Mouse (Mus musculus) kidney, adult 2 months (tissue): ENCODE measurements around the gene Gemin7. TPM values are rescaled to one million over a fixed set of nuclear protein-coding genes. Genes with fewer than 3 reads are reported as not detected.

ENCODE experiments used
- DNase-seq: peaks from one replicate; pipeline ENCODE4 v3.0.0; 2021
- H3K27ac ChIP-seq: fragments of 200-500 bp; 2 replicates; pipeline ENCODE4 v1.5.1; 2012; ENCODE audit warnings: low read depth, low read length, control low read depth, inconsistent platforms; ENCODE audit not compliant: insufficient read depth
- H3K27me3 ChIP-seq: fragments of 200-500 bp; replicated peaks from 2 replicates; pipeline ENCODE4 v1.6.1; 2012; ENCODE audit warnings: mild to moderate bottlenecking, moderate library complexity, low read length, inconsistent platforms; ENCODE audit not compliant: control insufficient read depth, insufficient read depth
- H3K36me3 ChIP-seq: fragments of 200-500 bp; 2 replicates; pipeline ENCODE4 v1.6.1; 2012; ENCODE audit warnings: mild to moderate bottlenecking, moderate library complexity, low read length, inconsistent platforms; ENCODE audit not compliant: control insufficient read depth, insufficient read depth
- H3K4me1 ChIP-seq: fragments of 200-500 bp; 2 replicates; pipeline ENCODE4 v1.6.1; 2011; ENCODE audit warnings: low read length; ENCODE audit not compliant: control insufficient read depth, insufficient read depth
- H3K4me3 ChIP-seq: fragments of 200-500 bp; 2 replicates; pipeline ENCODE4 v1.5.1; 2011; ENCODE audit warnings: mild to moderate bottlenecking, low read depth, low read length, control low read depth; ENCODE audit not compliant: insufficient read depth
- CTCF ChIP-seq: fragments of 200-500 bp; conservative IDR thresholded peaks from 2 replicates; pipeline ENCODE4 v1.5.1; 2011; ENCODE audit warnings: low read depth, mild to moderate bottlenecking, control low read depth, low read length, moderate library complexity, mixed read lengths; ENCODE audit not compliant: insufficient read depth, insufficient read length
- POLR2A ChIP-seq: fragments of 200-500 bp; IDR thresholded peaks from one replicate; pipeline ENCODE4 v1.6.1; 2011; ENCODE audit warnings: low read depth, low read length, control low read depth
- WGBS: fragments of 180-500 bp; shearing (Covaris S2); methylation state at CpG from one replicate; pipeline ENCODE4 v1.1.7; 2018; 5-methylcytosine and 5-hydroxymethylcytosine counted together
- polyA plus RNA-seq: library from polyadenylated mRNA; depleted of rRNA; stranded (reverse); fragments of >200 nt; gene quantifications from 2 replicates; pipeline ENCODE4 v1.2.3, GENCODE M21; 2012; rRNA removed

Gemin7 gene
- 143 and 149 TPM in 2 replicates for polyA plus RNA-seq

DNA sequence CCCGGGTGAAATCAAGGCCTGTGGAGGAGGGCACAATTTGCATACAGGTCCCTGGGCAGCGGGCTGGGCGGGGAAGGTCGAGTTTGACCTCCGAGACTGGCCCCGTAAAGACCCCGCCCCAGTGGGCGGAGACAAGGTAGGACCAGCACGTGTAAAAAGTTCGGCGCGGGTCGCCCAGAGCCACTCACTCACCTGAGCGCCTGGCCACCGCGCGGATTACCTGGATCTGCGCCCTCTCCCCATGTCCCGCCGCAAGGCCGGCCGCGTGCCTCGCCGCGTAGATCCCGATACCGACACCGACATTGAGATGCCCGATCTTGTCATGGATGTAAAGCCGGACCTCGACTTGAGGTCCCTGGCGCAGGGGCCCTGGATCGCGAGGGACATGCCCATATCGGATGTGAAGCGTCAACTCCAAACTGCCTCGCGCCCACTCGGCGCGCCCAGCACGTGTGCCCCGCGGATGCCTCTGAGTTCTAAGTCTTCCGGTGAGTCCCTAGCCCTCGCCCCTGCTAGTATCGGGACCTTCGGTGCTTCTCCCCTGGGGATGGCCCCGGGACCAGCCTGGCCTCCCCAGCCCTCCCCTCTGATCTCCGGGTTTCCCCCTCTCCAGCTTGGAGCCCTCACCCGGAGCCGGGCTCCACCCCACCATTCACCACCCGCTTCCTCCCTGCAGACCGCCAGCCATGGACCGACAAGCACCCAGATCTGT lies at the start of gene Gemin7, which contains the start of gene Zfp296:
Gemin7 (minus strand) TSS at position 455 of the 712 bp plus-strand sequence.
Zfp296 (plus strand) TSS at position 147 of the 712 bp plus-strand sequence.
- Histone ChIP-seq H3K4me1 (peaks cover 7% of the 10 kb centered on the region; the same call in 1 of the 2 replicates), H3K36me3 (no peaks in the 10 kb centered on the region), H3K4me3 (peak within 1 kb of the TSS; percentile 47), H3K27ac (no peak within 1 kb of the TSS), H3K27me3 (no peaks in the 10 kb centered on the region)
- DNase-seq = peak; percentile 75
- WGBS = under 1% methylated on average over 56 of the region's 56 CpGs
- TF ChIP-seq CTCF (no peak), POLR2A (no peak)

DNA sequence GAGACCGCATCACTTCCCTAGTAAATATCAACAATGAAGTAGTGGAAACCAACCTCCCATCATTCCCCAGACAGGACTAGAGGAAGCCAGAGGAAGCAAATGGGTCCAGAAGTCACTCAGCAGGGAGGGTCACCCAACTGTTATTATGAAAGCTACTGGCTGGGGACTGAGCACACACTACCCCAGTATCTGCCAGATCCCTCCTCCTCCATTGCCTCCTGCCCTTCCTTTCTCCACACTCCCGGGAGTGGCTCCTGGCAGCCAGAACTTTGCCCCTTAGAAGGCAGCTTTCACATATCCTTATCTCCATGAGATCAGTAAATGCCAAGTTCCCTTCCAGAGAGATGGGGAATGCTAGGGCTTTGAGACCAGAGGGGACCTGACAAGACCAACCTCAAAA lies 46.0 kb upstream of the Gemin7 start:
- Histone ChIP-seq H3K4me3 (no peak overlapping the region), H3K27me3 (no peaks in the 10 kb centered on the region), H3K4me1 (no peaks in the 10 kb centered on the region), H3K36me3 (no peaks in the 10 kb centered on the region), H3K27ac (no peak overlapping the region)
- WGBS = 55% methylated on average over 2 of the region's 2 CpGs
- no peak for DNase-seq
- TF ChIP-seq CTCF = no peak
- TF ChIP-seq POLR2A = no peak

DNA sequence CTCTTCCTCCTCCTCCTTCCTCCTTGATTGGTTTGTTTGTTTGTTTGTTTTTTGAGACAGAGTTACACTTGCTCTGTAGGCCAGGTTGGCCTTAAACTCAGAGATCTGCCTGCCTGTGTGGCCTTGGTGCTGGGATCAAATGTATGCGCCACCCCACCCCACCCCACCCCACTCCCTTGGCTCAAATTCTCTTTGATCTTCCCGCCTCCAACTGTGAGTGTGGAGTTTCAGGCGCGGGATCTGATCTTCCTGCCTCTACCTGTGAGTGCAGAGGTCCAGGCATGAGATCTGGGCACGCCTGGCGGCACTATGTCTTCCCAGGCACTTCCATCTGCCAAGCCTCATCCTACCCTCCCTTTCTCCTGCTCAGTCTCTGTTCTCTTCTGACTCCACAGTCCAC lies 44.8 kb upstream of the Gemin7 start:
- Histone ChIP-seq H3K4me3 (no peak overlapping the region), H3K27ac (no peak overlapping the region), H3K4me1 (no peaks in the 10 kb centered on the region), H3K36me3 (no peaks in the 10 kb centered on the region), H3K27me3 (no peaks in the 10 kb centered on the region)
- no peak for TF ChIP-seq POLR2A
- no peak for TF ChIP-seq CTCF
- WGBS = 81% methylated on average over 6 of the region's 6 CpGs
- no peak for DNase-seq

DNA sequence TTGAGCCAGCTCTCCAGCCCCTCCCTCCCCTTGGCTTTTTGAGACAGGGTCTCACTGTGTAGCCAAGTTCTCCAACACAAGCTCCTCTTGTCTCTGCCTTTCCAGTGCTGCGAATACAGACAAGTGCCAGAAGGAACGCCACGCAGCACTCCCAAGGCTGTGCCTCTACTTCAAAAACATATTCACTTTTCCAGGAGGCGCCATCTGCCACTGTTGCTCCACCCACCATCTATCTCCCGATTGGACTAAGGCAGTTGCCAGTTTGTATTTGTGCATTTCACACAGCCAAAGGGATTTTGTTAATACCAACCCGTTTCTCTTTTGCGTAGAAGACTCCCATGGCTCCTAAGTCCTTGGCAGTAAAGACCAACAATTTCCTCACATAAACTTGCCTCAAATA lies 43.4 kb upstream of the Gemin7 start:
- no peak for TF ChIP-seq POLR2A
- WGBS = 97% methylated on average over 7 of the region's 7 CpGs

DNA sequence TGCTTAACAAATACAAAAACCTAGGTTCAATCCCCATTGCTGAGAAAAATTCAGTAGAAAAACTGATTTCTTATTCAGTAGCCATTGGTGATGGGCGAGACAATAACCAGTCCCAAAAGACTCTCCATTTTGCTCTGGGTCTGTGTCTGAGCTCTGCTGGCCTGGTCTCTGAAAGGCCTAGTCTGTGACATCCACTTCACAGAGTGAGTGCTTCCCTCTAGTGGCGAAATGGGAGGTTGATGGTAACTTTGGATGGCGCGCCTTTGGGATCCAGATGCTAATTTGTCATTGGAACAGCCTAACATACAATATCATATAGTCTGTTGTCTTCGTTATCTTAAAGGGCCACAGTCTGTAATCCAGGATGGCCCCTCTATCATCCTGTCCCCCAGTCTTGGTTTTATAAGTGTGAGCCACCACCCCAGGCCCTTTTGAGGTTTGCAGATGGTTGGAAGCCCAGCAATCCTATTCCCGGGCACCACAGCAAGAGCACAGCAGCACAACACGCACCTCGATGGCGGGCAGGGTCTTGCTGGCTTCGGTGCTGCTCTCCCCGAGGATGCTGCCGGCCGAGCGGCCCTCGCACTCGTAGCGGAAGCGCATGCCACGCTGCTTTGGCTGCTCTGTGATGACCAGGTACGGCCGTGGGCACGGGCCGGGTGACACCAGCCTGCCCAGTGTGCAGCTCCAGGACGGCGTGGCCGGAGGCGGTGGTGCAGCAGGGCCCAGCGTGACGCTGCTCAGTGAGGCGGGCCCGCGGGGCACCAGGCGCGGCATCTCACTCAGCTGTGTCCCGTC lies 41.8 kb upstream of the Gemin7 start:
- TF ChIP-seq CTCF (peak; percentile 89), POLR2A (no peak)
- Histone ChIP-seq H3K4me1 (no peaks in the 10 kb centered on the region), H3K27me3 (no peaks in the 10 kb centered on the region), H3K27ac (no peak overlapping the region), H3K36me3 (no peaks in the 10 kb centered on the region), H3K4me3 (no peak overlapping the region)
- 18% methylated on average over 35 of the region's 35 CpGs for WGBS
- peak; percentile 87 for DNase-seq

More for the DNA sequence above, 43.4 kb upstream of the Gemin7 start:
- H3K36me3 ChIP-seq = no peaks in the 10 kb centered on the region
- H3K27me3 ChIP-seq = no peaks in the 10 kb centered on the region
- no peak for DNase-seq
- H3K4me1 ChIP-seq = no peaks in the 10 kb centered on the region
- no peak overlapping the region for H3K4me3 ChIP-seq
- no peak overlapping the region for H3K27ac ChIP-seq

DNA sequence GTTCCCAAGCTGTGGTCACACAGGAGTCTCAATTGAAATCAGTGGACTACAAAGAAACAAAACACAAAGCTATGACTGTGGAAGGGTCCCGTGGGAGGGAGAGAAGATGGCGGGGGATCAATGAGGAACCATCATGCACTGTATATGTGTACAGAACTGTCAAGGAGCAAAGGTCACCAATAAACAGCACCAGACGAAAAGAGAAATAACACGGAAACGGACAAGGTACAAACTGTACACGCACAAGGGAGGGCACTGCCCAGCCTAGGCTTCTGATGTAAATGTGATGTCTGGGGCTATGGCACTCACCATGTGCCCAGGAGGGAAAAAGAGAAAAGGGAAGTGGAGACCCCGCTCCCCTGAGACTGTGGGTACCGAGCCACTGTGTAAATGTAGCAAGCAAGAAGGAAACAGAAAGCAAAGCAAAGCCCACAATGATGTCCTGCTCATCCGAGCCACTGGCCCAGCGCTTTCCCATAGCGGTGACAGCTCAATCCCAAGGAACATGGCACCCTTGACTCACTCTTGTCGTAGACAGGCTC lies 37.7 kb upstream of the Gemin7 start:
- 84% methylated on average over 12 of the region's 12 CpGs for WGBS
- no peak for TF ChIP-seq CTCF
- no peak for TF ChIP-seq POLR2A
- Histone ChIP-seq H3K4me3 (no peak overlapping the region), H3K4me1 (no peaks in the 10 kb centered on the region), H3K27ac (no peak overlapping the region), H3K36me3 (peaks cover 1% of the 10 kb centered on the region; the same call in 1 of the 2 replicates), H3K27me3 (no peaks in the 10 kb centered on the region)
- no peak for DNase-seq

DNA sequence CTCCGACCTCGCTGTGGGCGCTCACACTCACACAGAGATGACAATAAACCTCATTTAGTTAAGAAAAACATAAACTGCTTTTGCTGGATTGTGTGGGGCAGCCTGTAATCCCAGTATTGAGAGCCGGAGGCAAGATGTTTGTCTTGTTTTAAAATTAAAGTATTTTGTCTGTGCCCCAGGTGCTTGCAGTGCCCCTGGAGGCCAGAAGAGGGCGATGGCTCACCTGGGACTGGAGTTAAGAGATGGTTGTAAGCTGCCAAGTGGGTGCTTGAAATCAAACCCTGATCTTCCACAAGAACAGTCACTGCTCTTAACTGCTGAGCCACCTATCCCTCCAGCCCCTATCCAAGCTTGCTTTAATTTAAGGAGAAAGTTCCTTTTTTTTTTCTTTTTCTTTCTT lies 33.6 kb upstream of the Gemin7 start:
- WGBS = 83% methylated on average over 5 of the region's 5 CpGs
- Histone ChIP-seq H3K4me3 (no peak overlapping the region), H3K27ac (no peak overlapping the region), H3K4me1 (no peaks in the 10 kb centered on the region), H3K27me3 (no peaks in the 10 kb centered on the region), H3K36me3 (peaks cover 1% of the 10 kb centered on the region; the same call in 1 of the 2 replicates)
- no peak for DNase-seq
- TF ChIP-seq CTCF (no peak), POLR2A (no peak)
